Mouse (Mus musculus): ENCODE data around the gene 2810408A11Rik. TPM values are rescaled to one million over a fixed set of nuclear protein-coding genes. Genes with fewer than 3 reads are reported as not detected.
"Not testable (repeated sequence)": the region's sequence is repeated elsewhere in the genome, so short reads cannot be mapped to it uniquely, and the experiment has no call there.

The 2810408A11Rik gene
- polyA plus RNA-seq, 1 experiment from 2014 or later, result 6.3 TPM

- Histone ChIP-seq H3K27me3 (replicated peaks) (no peaks in the 10 kb centered on the region), H3K36me3 (peaks cover 54% of the 10 kb centered on the region), H3K4me2 (no peak overlapping the region), H3K4me3 (replicated peaks) (no peak overlapping the region), H3K9me3 (replicated peaks) (no peaks in the 10 kb centered on the region), H3K27ac (replicated peaks) (no peak overlapping the region), H3K9ac (replicated peaks) (no peak overlapping the region), H3K4me1 (peaks cover 63% of the 10 kb centered on the region)
- 92% methylated on average over 8 of the region's 8 CpGs for WGBS
- no peak for ATAC-seq (ENCODE audit: low FRiP score)
Observed at GRCm38 (mm10) chr11:69917379-69917948, 16.7 kb upstream of the 2810408A11Rik start.

GRCm38 (mm10) chr11:69916652-69917378, 16.0 kb upstream of the 2810408A11Rik start:
- ATAC-seq (ENCODE audit: low FRiP score); H3K27me3 ChIP-seq (replicated peaks); H3K9me3 ChIP-seq (replicated peaks); H3K4me3 ChIP-seq (replicated peaks); H3K4me2 ChIP-seq; H3K27ac ChIP-seq (replicated peaks); H3K9ac ChIP-seq (replicated peaks): not testable (repeated sequence)
- peaks cover 59% of the 10 kb centered on the region for H3K4me1 ChIP-seq
- WGBS, result 68% methylated on average over 7 of the region's 7 CpGs
- H3K36me3 ChIP-seq, result peaks cover 61% of the 10 kb centered on the region

DNA sequence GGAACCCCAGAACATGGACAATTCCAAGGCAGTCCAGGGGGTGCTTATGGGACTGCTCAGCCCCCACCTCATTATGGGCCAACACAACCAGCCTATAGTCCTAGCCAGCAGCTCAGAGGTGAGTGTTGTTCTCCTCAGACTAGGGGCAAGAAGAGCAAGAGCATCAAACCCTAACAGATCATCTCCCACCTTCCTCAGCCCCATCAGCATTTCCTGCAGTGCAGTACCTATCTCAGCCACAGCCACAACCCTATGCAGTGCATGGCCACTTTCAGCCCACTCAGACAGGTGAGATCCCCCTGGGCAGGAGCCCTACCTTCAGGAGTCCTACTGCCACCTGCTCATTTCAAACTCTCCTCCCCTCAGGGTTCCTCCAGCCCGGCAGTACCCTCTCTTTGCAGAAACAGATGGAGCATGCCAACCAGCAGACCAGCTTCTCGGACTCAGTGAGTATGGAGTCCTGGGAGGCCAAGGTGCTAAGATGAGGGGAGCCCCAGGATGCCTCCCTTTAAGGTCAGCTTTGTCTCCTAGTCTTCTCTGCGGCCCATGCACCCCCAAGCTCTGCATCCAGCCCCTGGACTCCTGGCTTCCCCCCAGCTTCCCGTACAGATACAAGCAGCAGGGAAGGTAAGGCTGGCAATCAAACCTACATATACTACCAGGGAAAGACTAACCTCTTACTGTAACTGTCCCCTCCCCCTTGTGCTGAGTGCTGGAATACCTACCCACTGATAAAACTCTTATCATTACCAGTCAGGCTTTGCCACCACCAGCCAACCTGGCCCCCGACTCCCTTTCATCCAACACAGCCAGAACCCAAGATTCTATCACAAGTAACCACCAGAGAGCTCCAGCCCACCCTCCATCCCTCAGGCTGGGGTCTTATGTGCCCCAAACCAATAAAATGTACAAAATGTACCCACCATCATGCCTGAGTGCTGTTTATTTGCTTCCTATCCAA, 15.2 kb upstream of the 2810408A11Rik start:
- Histone ChIP-seq H3K4me1 (peaks cover 59% of the 10 kb centered on the region), H3K9me3 (replicated peaks) (no peaks in the 10 kb centered on the region), H3K36me3 (peaks cover 69% of the 10 kb centered on the region), H3K27ac (replicated peaks) (no peak overlapping the region), H3K4me3 (replicated peaks) (0 out of 2 replicates have a peak overlapping the region, but pooled peaks have one; percentile 1), H3K4me2 (peak overlapping the region; percentile 99), H3K9ac (replicated peaks) (no peak overlapping the region), H3K27me3 (replicated peaks) (no peaks in the 10 kb centered on the region)
- ATAC-seq (ENCODE audit: low FRiP score), result no peak
- WGBS, result 74% methylated on average over 5 of the region's 5 CpGs

DNA sequence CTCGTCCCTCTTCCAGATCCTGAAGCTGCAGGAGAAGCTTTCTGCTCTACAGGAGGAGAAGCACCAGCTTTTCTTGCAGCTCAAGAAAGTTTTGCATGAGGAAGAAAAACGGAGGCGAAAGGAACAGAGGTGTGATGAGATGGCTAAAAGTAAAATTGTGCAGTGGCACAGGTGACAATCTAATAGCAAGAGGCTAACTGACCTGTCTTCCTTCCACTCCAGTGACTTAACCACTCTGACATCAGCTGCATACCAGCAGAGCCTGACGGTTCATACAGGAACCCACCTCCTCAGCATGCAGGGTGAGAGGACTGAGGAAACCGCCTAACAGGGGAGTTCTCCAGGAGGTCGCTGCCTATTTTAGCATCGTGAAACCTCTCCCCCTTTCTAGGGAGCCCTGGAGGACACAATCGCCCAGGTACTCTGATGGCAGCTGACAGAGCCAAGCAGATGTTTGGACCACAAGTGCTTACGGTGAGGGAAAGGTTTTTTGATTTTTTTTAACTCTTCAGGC, 14.2 kb upstream of the 2810408A11Rik start:
- Histone ChIP-seq H3K4me1 (peaks cover 55% of the 10 kb centered on the region), H3K27me3 (replicated peaks) (no peaks in the 10 kb centered on the region), H3K27ac (replicated peaks) (no peak overlapping the region), H3K36me3 (peaks cover 79% of the 10 kb centered on the region), H3K9me3 (replicated peaks) (no peaks in the 10 kb centered on the region), H3K4me3 (replicated peaks) (peak overlapping the region; percentile 92), H3K9ac (replicated peaks) (peak overlapping the region; percentile 82), H3K4me2 (peak overlapping the region; percentile 99)
- ATAC-seq (ENCODE audit: low FRiP score), result no peak
- WGBS, result 40% methylated on average over 9 of the region's 9 CpGs

- under 1% methylated on average over 17 of the region's 17 CpGs for WGBS
- H3K4me3 ChIP-seq (replicated peaks), result peak overlapping the region; percentile 92
- H3K4me1 ChIP-seq, result peaks cover 49% of the 10 kb centered on the region
- peak overlapping the region; percentile 94 for H3K27ac ChIP-seq (replicated peaks)
- ATAC-seq (ENCODE audit: low FRiP score), result no peak
- H3K4me2 ChIP-seq, result peak overlapping the region; percentile 99
- peaks cover 85% of the 10 kb centered on the region for H3K36me3 ChIP-seq
- peak overlapping the region; percentile 82 for H3K9ac ChIP-seq (replicated peaks)
- H3K9me3 ChIP-seq (replicated peaks), result no peaks in the 10 kb centered on the region
- H3K27me3 ChIP-seq (replicated peaks), result no peaks in the 10 kb centered on the region
Observed at GRCm38 (mm10) chr11:69914372-69914764, 13.6 kb upstream of the 2810408A11Rik start.

- Histone ChIP-seq H3K4me3 (replicated peaks) (peak within 1 kb of the TSS; percentile 92), H3K9ac (replicated peaks) (peak within 1 kb of the TSS; percentile 82), H3K27me3 (replicated peaks) (no peaks in the 10 kb centered on the region), H3K9me3 (replicated peaks) (no peaks in the 10 kb centered on the region), H3K4me1 (peaks cover 43% of the 10 kb centered on the region), H3K36me3 (peaks cover 87% of the 10 kb centered on the region), H3K4me2 (peak within 1 kb of the TSS; percentile 99), H3K27ac (replicated peaks) (peak within 1 kb of the TSS; percentile 94)
- peak; percentile 91 for ATAC-seq (ENCODE audit: low FRiP score)
- WGBS, result 2% methylated on average over 61 of the region's 61 CpGs
Observed at GRCm38 (mm10) chr11:69913554-69914371, 13.0 kb upstream of the 2810408A11Rik start, which contains the start of gene Gps2. TSS of gene Gps2 (plus strand) at chr11:69913888.

DNA sequence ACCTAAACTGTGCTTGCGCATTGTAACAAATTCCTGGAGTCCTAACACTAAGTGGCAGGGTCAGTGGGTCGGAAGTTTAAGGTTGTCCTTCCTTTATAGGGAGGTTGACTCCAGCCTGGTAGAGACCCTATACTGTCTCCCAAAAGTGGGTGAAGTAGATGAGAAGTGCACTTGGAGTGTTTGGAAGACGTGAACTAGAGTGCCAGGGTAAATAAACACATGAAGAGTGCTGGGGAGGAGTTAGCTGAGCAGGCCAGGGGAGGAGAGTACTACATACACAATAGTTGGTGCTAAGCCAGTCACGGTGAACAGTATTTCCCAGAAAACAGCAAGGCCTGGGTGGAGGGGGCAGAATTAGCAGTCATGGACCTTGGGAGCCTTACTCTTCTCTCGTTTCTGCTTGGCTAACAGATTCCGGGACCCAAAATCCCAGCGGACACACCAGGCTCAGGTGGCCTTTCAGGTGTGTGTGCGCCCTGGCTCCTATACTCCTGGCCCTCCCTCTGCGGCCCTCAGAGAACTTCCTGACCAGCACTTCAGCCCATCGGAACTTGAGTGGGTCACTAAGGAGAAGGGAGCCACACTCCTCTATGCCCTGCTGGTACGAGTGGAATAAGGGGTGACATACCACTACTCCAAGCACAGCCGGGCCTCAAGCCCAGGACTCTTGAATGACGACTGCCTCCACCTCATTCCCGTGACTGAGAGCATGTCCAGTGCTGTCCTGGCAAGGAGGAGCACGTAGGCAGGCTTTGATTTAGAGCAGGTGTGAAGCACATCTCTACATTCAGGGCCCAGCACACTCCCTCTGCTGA, 12.1 kb upstream of the 2810408A11Rik start:
- peak overlapping the region; percentile 92 for H3K4me3 ChIP-seq (replicated peaks)
- H3K4me2 ChIP-seq, result peak overlapping the region; percentile 99
- peaks cover 36% of the 10 kb centered on the region for H3K4me1 ChIP-seq
- peaks cover 87% of the 10 kb centered on the region for H3K36me3 ChIP-seq
- peak overlapping the region; percentile 94; the same call in 1 of the 2 replicates for H3K27ac ChIP-seq (replicated peaks)
- no peaks in the 10 kb centered on the region for H3K27me3 ChIP-seq (replicated peaks)
- H3K9ac ChIP-seq (replicated peaks), result peak overlapping the region; percentile 82
- peak; percentile 18 for ATAC-seq (ENCODE audit: low FRiP score)
- WGBS, result 84% methylated on average over 15 of the region's 15 CpGs
- no peaks in the 10 kb centered on the region for H3K9me3 ChIP-seq (replicated peaks)

- peaks cover 34% of the 10 kb centered on the region for H3K4me1 ChIP-seq
- H3K9ac ChIP-seq (replicated peaks), result no peak overlapping the region
- no peak overlapping the region for H3K27ac ChIP-seq (replicated peaks)
- H3K27me3 ChIP-seq (replicated peaks), result no peaks in the 10 kb centered on the region
- ATAC-seq (ENCODE audit: low FRiP score), result no peak
- H3K4me3 ChIP-seq (replicated peaks), result no peak overlapping the region
- H3K36me3 ChIP-seq, result peaks cover 87% of the 10 kb centered on the region
- no peak overlapping the region for H3K4me2 ChIP-seq
- H3K9me3 ChIP-seq (replicated peaks), result no peaks in the 10 kb centered on the region
- 91% methylated on average over 6 of the region's 6 CpGs for WGBS
Observed at GRCm38 (mm10) chr11:69911701-69912100, 10.9 kb upstream of the 2810408A11Rik start.

DNA sequence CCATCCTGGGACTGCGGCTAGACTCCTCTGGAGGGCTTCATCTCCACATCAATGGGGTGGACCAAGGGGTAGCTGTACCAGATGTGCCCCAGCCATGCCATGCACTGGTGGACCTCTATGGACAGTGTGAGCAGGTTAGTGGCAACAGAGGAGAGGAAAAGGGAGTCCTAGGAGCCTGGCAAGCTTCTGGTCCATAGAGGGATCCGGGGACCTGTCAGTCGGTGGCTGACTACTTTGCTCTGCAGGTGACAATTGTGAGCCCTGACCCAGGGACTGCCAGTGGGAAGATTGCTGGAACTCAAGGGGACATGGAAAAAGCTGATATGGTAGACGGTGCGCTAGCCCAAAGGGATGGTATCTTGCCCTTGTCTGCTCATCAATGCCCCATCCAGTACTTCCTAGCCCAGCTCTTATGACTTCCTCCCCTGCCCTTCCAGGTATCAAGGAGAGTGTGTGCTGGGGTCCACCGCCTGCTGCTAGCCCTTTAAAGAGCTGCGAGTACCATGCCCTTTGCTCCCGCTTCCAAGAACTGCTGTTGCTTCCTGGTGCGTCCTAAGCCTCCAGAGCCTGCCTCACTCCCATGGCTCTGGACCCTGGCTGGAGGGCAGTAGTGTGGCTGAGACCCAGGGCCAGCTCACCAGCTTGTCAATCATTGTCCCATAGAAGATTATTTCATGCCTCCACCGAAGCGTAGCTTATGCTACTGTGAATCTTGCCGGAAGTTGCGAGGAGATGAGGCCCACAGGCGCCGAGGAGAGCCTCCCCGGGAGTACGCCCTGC, 10.2 kb upstream of the 2810408A11Rik start:
- Histone ChIP-seq H3K36me3 (peaks cover 87% of the 10 kb centered on the region), H3K4me2 (no peak overlapping the region), H3K4me3 (replicated peaks) (no peak overlapping the region), H3K27ac (replicated peaks) (no peak overlapping the region), H3K9me3 (replicated peaks) (no peaks in the 10 kb centered on the region), H3K9ac (replicated peaks) (no peak overlapping the region), H3K27me3 (replicated peaks) (no peaks in the 10 kb centered on the region), H3K4me1 (peaks cover 29% of the 10 kb centered on the region)
- 97% methylated on average over 17 of the region's 17 CpGs for WGBS
- no peak for ATAC-seq (ENCODE audit: low FRiP score)

All from neural tube, embryonic 15.5 days (tissue).